Mouse (Mus musculus) hindbrain, embryonic 12.5 days (tissue): ENCODE results near the gene Robo4. TPM values are rescaled to one million over a fixed set of nuclear protein-coding genes. Genes with fewer than 3 reads are reported as not detected.

ENCODE experiments used
- ATAC-seq: fragments of 200-750 bp; cut with Nextera tagmentation; 2 replicates; pipeline ENCODE4 v1.8.0; 2017; ENCODE audit warnings: moderate TSS enrichment; ENCODE audit not compliant: low FRiP score
- H3K27ac ChIP-seq: fragments of 300-500 bp; sonication (generic); 2 replicates; pipeline ENCODE4 v1.5.1; 2016; ENCODE audit warnings: mild to moderate bottlenecking
- H3K27me3 ChIP-seq: fragments of 300-500 bp; sonication (generic); 2 replicates; pipeline ENCODE4 v1.6.1; 2016; ENCODE audit warnings: mild to moderate bottlenecking
- H3K36me3 ChIP-seq: fragments of 300-500 bp; sonication (generic); 2 replicates; pipeline ENCODE4 v1.6.1; 2016; ENCODE audit warnings: mild to moderate bottlenecking
- H3K4me1 ChIP-seq: fragments of 300-500 bp; sonication (generic); 2 replicates; pipeline ENCODE4 v1.6.1; 2016
- H3K4me2 ChIP-seq: fragments of 300-500 bp; sonication (generic); replicated peaks from 2 replicates; pipeline ENCODE4 v1.6.1; 2016; ENCODE audit warnings: mild to moderate bottlenecking
- H3K4me3 ChIP-seq: fragments of 300-500 bp; sonication (generic); 2 replicates; pipeline ENCODE4 v1.5.1; 2016; ENCODE audit warnings: mild to moderate bottlenecking
- H3K9ac ChIP-seq: fragments of 300-500 bp; sonication (generic); 2 replicates; pipeline ENCODE4 v1.6.1; 2016; ENCODE audit warnings: mild to moderate bottlenecking, moderate library complexity
- H3K9me3 ChIP-seq: fragments of 300-500 bp; sonication (generic); replicated peaks from 2 replicates; pipeline ENCODE4 v1.6.1; 2016; ENCODE audit warnings: mild to moderate bottlenecking
- WGBS: fragments of 180-500 bp; shearing (Covaris S2); methylation state at CpG from one replicate; pipeline ENCODE4 v1.1.7; 2016; 5-methylcytosine and 5-hydroxymethylcytosine counted together
- polyA plus RNA-seq: library from polyadenylated mRNA; unstranded; fragments of >200 nt; fragmentation: Nextera tagmentation; extraction: Ambion mirVana; gene quantifications from 2 replicates; pipeline ENCODE4 v1.2.1, GENCODE M21; 2016

The Robo4 gene
- polyA plus RNA-seq, 1 experiment from 2014 or later, result 8.0 TPM

- ATAC-seq, result no peak
- no peak overlapping the region for H3K4me3 ChIP-seq
- 78% methylated on average over 8 of the region's 8 CpGs for WGBS
- H3K36me3 ChIP-seq, result no peaks in the 10 kb centered on the region
- no peak overlapping the region for H3K4me2 ChIP-seq
- no peaks in the 10 kb centered on the region for H3K27me3 ChIP-seq
- H3K4me1 ChIP-seq, result no peaks in the 10 kb centered on the region
- H3K9me3 ChIP-seq, result no peaks in the 10 kb centered on the region
- no peak overlapping the region for H3K27ac ChIP-seq
- no peak overlapping the region for H3K9ac ChIP-seq
Measured at GRCm38 (mm10) chr9:37368860-37369259, 32.8 kb upstream of the Robo4 start.

GRCm38 (mm10) chr9:37371232-37371801 is 30.4 kb upstream of the Robo4 start:
- WGBS, result 89% methylated on average over 7 of the region's 7 CpGs
- Histone ChIP-seq H3K27ac (no peak overlapping the region), H3K4me2 (no peak overlapping the region), H3K36me3 (no peaks in the 10 kb centered on the region), H3K9me3 (no peaks in the 10 kb centered on the region), H3K4me3 (no peak overlapping the region), H3K27me3 (no peaks in the 10 kb centered on the region), H3K4me1 (no peaks in the 10 kb centered on the region), H3K9ac (no peak overlapping the region)
- ATAC-seq, result no peak

- H3K4me3 ChIP-seq, result no peak overlapping the region
- H3K9ac ChIP-seq, result no peak overlapping the region
- H3K4me1 ChIP-seq, result no peaks in the 10 kb centered on the region
- no peaks in the 10 kb centered on the region for H3K9me3 ChIP-seq
- H3K27ac ChIP-seq, result no peak overlapping the region
- H3K4me2 ChIP-seq, result no peak overlapping the region
- H3K27me3 ChIP-seq, result peaks cover 3% of the 10 kb centered on the region; the same call in 1 of the 2 replicates
- H3K36me3 ChIP-seq, result no peaks in the 10 kb centered on the region
- WGBS, result 87% methylated on average over 5 of the region's 5 CpGs
- ATAC-seq, result no peak
Measured at GRCm38 (mm10) chr9:37375718-37376117, 26.0 kb upstream of the Robo4 start.

- H3K9ac ChIP-seq, result no peak overlapping the region
- H3K4me1 ChIP-seq, result no peaks in the 10 kb centered on the region; the same call in 1 of the 2 replicates
- no peaks in the 10 kb centered on the region for H3K36me3 ChIP-seq
- ATAC-seq, result no peak
- H3K4me3 ChIP-seq, result no peak overlapping the region
- H3K27me3 ChIP-seq, result peaks cover 24% of the 10 kb centered on the region
- no peak overlapping the region for H3K27ac ChIP-seq
- 90% methylated on average over 6 of the region's 6 CpGs for WGBS
- no peak overlapping the region for H3K4me2 ChIP-seq
- H3K9me3 ChIP-seq, result no peaks in the 10 kb centered on the region
Measured at GRCm38 (mm10) chr9:37383161-37383560, 18.5 kb upstream of the Robo4 start.

GRCm38 (mm10) chr9:37384284-37385182 is 17.2 kb upstream of the Robo4 start:
- no peaks in the 10 kb centered on the region for H3K9me3 ChIP-seq
- 9% methylated on average over 54 of the region's 54 CpGs for WGBS
- H3K27me3 ChIP-seq, result peaks cover 24% of the 10 kb centered on the region
- H3K36me3 ChIP-seq, result no peaks in the 10 kb centered on the region
- peak; percentile 85 for ATAC-seq
- peak overlapping the region; percentile 77 for H3K9ac ChIP-seq
- H3K27ac ChIP-seq, result peak overlapping the region; percentile 52; the same call in 1 of the 2 replicates
- H3K4me2 ChIP-seq, result peak overlapping the region; percentile 80
- peak overlapping the region; percentile 45 for H3K4me3 ChIP-seq
- H3K4me1 ChIP-seq, result no peaks in the 10 kb centered on the region; the same call in 1 of the 2 replicates

- H3K9me3 ChIP-seq, result no peaks in the 10 kb centered on the region
- no peak for ATAC-seq
- no peak overlapping the region for H3K27ac ChIP-seq
- no peak overlapping the region for H3K4me3 ChIP-seq
- H3K4me1 ChIP-seq, result no peaks in the 10 kb centered on the region
- H3K4me2 ChIP-seq, result no peak overlapping the region
- H3K36me3 ChIP-seq, result no peaks in the 10 kb centered on the region
- H3K27me3 ChIP-seq, result 0 out of 2 replicates have a peak, but pooled peaks cover 3% of the 10 kb centered on the region
- WGBS, result 74% methylated on average over 2 of the region's 2 CpGs
- no peak overlapping the region for H3K9ac ChIP-seq
Measured at GRCm38 (mm10) chr9:37390891-37391290, 10.8 kb upstream of the Robo4 start.

- Histone ChIP-seq H3K27ac (no peak overlapping the region), H3K4me3 (no peak overlapping the region), H3K9me3 (no peaks in the 10 kb centered on the region), H3K4me1 (no peaks in the 10 kb centered on the region), H3K9ac (no peak overlapping the region), H3K36me3 (no peaks in the 10 kb centered on the region), H3K27me3 (no peaks in the 10 kb centered on the region), H3K4me2 (no peak overlapping the region)
- ATAC-seq, result no peak
- WGBS, result 61% methylated on average over 2 of the region's 2 CpGs
Measured at GRCm38 (mm10) chr9:37392071-37392470, 9.6 kb upstream of the Robo4 start.

GRCm38 (mm10) chr9:37393482-37394131 is 8.1 kb upstream of the Robo4 start:
- Histone ChIP-seq H3K9ac (no peak overlapping the region), H3K4me1 (no peaks in the 10 kb centered on the region), H3K9me3 (no peaks in the 10 kb centered on the region), H3K27ac (no peak overlapping the region), H3K4me3 (no peak overlapping the region), H3K4me2 (no peak overlapping the region), H3K27me3 (no peaks in the 10 kb centered on the region), H3K36me3 (no peaks in the 10 kb centered on the region)
- 78% methylated on average over 8 of the region's 8 CpGs for WGBS
- no peak for ATAC-seq

GRCm38 (mm10) chr9:37400585-37400984 is 1.1 kb upstream of the Robo4 start:
- Histone ChIP-seq H3K36me3 (no peaks in the 10 kb centered on the region), H3K27me3 (peaks cover 5% of the 10 kb centered on the region; the same call in 1 of the 2 replicates), H3K4me3 (no peak overlapping the region), H3K27ac (no peak overlapping the region), H3K9me3 (no peaks in the 10 kb centered on the region), H3K9ac (no peak overlapping the region), H3K4me2 (no peak overlapping the region), H3K4me1 (no peaks in the 10 kb centered on the region)
- 62% methylated on average over 2 of the region's 2 CpGs for WGBS
- ATAC-seq, result no peak

GRCm38 (mm10) chr9:37402501-37402900 is 804 bp downstream of the Robo4 start:
- Histone ChIP-seq H3K4me3 (peak overlapping the region; percentile 10; the same call in 1 of the 2 replicates), H3K36me3 (no peaks in the 10 kb centered on the region), H3K9me3 (no peaks in the 10 kb centered on the region), H3K4me1 (no peaks in the 10 kb centered on the region), H3K27me3 (peaks cover 5% of the 10 kb centered on the region; the same call in 1 of the 2 replicates), H3K4me2 (no peak overlapping the region), H3K9ac (no peak overlapping the region), H3K27ac (no peak overlapping the region)
- 86% methylated on average over 7 of the region's 7 CpGs for WGBS
- ATAC-seq, result no peak

- whole genome bisulfite sequencing, result 86% methylated on average over 7 of the region's 7 CpGs
- H3K4me2 ChIP-seq, result no peak overlapping the region
- peaks cover 5% of the 10 kb centered on the region for H3K4me1 ChIP-seq
- peaks cover 5% of the 10 kb centered on the region; the same call in 1 of the 2 replicates for H3K27me3 ChIP-seq
- no peak for ATAC-seq
- H3K27ac ChIP-seq, result no peak overlapping the region
- H3K9me3 ChIP-seq, result no peaks in the 10 kb centered on the region
- no peaks in the 10 kb centered on the region for H3K36me3 ChIP-seq
- no peak overlapping the region for H3K9ac ChIP-seq
- 0 out of 2 replicates have a peak overlapping the region, but pooled peaks have one; percentile 10 for H3K4me3 ChIP-seq
Measured at GRCm38 (mm10) chr9:37403011-37403410, 1.3 kb downstream of the Robo4 start.

- H3K36me3 ChIP-seq, result no peaks in the 10 kb centered on the region
- H3K27ac ChIP-seq, result no peak overlapping the region
- 0% methylated on average over 1 of the region's 1 CpGs for WGBS
- peaks cover 9% of the 10 kb centered on the region for H3K4me1 ChIP-seq
- peaks cover 11% of the 10 kb centered on the region; the same call in 1 of the 2 replicates for H3K27me3 ChIP-seq
- H3K9ac ChIP-seq, result no peak overlapping the region
- no peaks in the 10 kb centered on the region for H3K9me3 ChIP-seq
- H3K4me2 ChIP-seq, result no peak overlapping the region
- peak; percentile 23; the same call in 1 of the 2 replicates for ATAC-seq
- no peak overlapping the region for H3K4me3 ChIP-seq
Measured at GRCm38 (mm10) chr9:37406372-37406771, 4.7 kb downstream of the Robo4 start.
